In genomic region chr2:25289651-25290050, GRCm38 (mm10) we compare ENCODE assay signal across 9 mouse cellular contexts. TPM values are rescaled to one million over a fixed set of nuclear protein-coding genes. Genes with fewer than 3 reads are reported as not detected.
DNase-seq lines count a peak whose midpoint lies in the region; ATAC-seq and TF ChIP-seq lines count a peak whose summit lies in the region.
"Had no signal": no experiment of that assay in that cellular context is flagged by ENCODE, and none has a peak within 500 bp of the region (broad histone marks: within the 10 kb centered on the region; RNA-seq: fewer than 3 reads in every experiment).

TSS of gene Lrrc26 (plus strand) at chr2:25289915.

- no peaks in the 10 kb centered on the region for H3K79me2 ChIP-seq in heart, adult 2 months (replicated peaks; ENCODE audit: control insufficient read depth, insufficient read depth, low read length)

- H3K27me3 ChIP-seq in heart, adult 2 months (ENCODE audit: control insufficient read depth, insufficient read depth, low read length) = peaks cover 6% of the 10 kb centered on the region
- H3K27me3 ChIP-seq in hindbrain, embryonic 10.5 days (ENCODE audit: insufficient read depth, poor library complexity, severe bottlenecking) = peaks cover 77% of the 10 kb centered on the region
- H3K27me3 ChIP-seq in limb, embryonic 10.5 days (ENCODE audit: low read depth, poor library complexity, severe bottlenecking) = peaks cover 88% of the 10 kb centered on the region
- peaks cover 52% of the 10 kb centered on the region for H3K27me3 ChIP-seq in neural tube, embryonic 14.5 days (ENCODE audit: control insufficient read depth, insufficient read depth, low read length)

- no peak for ATAC-seq in neural tube, embryonic 14.5 days (ENCODE audit: low read depth)

- no peak within 1 kb of the TSS for H3K27ac ChIP-seq in heart, adult 2 months
- H3K27ac ChIP-seq in hindbrain, embryonic 10.5 days = no peak within 1 kb of the TSS
- no peak within 1 kb of the TSS for H3K27ac ChIP-seq in limb, embryonic 10.5 days
- no peak within 1 kb of the TSS for H3K27ac ChIP-seq in neural tube, embryonic 14.5 days (ENCODE audit: low read depth, low read length)

- no peaks in the 10 kb centered on the region for H3K36me3 ChIP-seq in heart, adult 2 months (ENCODE audit: control insufficient read depth, insufficient read depth, low read length)
- H3K36me3 ChIP-seq in hindbrain, embryonic 10.5 days = peaks cover 18% of the 10 kb centered on the region
- H3K36me3 ChIP-seq in limb, embryonic 10.5 days = peaks cover 22% of the 10 kb centered on the region
- H3K36me3 ChIP-seq in neural tube, embryonic 14.5 days (ENCODE audit: control insufficient read depth, insufficient read depth, low read length) = peaks cover 12% of the 10 kb centered on the region

- no peak within 1 kb of the TSS for H3K9ac ChIP-seq in heart, adult 2 months (ENCODE audit: low read depth, low read length)
- H3K9ac ChIP-seq in neural tube, embryonic 14.5 days (replicated peaks; ENCODE audit: low read depth, low read length) = peak within 1 kb of the TSS; percentile 21

- WGBS in heart, adult 2 months = 10% methylated on average over 11 of the region's 11 CpGs
- WGBS in hindbrain, embryonic 10.5 days = 18% methylated on average over 11 of the region's 11 CpGs
- 16% methylated on average over 11 of the region's 11 CpGs for WGBS in limb, embryonic 10.5 days
- 11% methylated on average over 11 of the region's 11 CpGs for whole genome bisulfite sequencing in neural tube, embryonic 14.5 days

- DNase-seq in heart, adult 2 months = no peak
- DNase-seq in heart, adult 11 months = no peak
- DNase-seq in brain, embryonic 14.5 days (ENCODE audit: low read depth) = peak; percentile 53
- DNase-seq in hindbrain, embryonic 10.5 days (ENCODE audit: low spot score) = no peak
- DNase-seq in limb, embryonic 10.5 days (ENCODE audit: low spot score) = no peak
- no peak for DNase-seq in thymus, postnatal 0 days (ENCODE audit: low spot score)
- no peak for DNase-seq in layer of hippocampus, postnatal 25 days (ENCODE audit: extremely low spot score in 1 of 2, low spot score in 1 of 2)

- TF ChIP-seq EP300 in heart, adult 2 months (IDR thresholded peaks at IDR 0.05; ENCODE audit: insufficient read depth, low read depth, low read length) = no peak

- peak within 1 kb of the TSS; percentile 41 for H3K4me2 ChIP-seq in neural tube, embryonic 14.5 days (ENCODE audit: low read depth, low read length)

- H3K9me3 ChIP-seq in hindbrain, embryonic 10.5 days = no peaks in the 10 kb centered on the region
- no peaks in the 10 kb centered on the region for H3K9me3 ChIP-seq in limb, embryonic 10.5 days (replicated peaks)
- H3K9me3 ChIP-seq in neural tube, embryonic 14.5 days (ENCODE audit: control insufficient read depth, low read length) = no peaks in the 10 kb centered on the region

- intact Hi-C loops in heart, adult 2 months (cut with DNase I) = no loop called here

- H3K4me3 ChIP-seq in heart, adult 2 months = peak within 1 kb of the TSS; percentile 40
- peak within 1 kb of the TSS; percentile 29 for H3K4me3 ChIP-seq in hindbrain, embryonic 10.5 days
- peak within 1 kb of the TSS; percentile 22 for H3K4me3 ChIP-seq in limb, embryonic 10.5 days
- peak within 1 kb of the TSS; percentile 15 for H3K4me3 ChIP-seq in neural tube, embryonic 14.5 days (ENCODE audit: low read depth, low read length)

- TF ChIP-seq CTCF in heart, adult 2 months (IDR thresholded peaks at IDR 0.05) = no peak
- TF ChIP-seq CTCF in brain, embryonic 14.5 days (IDR thresholded peaks at IDR 0.05; ENCODE audit: borderline replicate concordance, extremely low read depth, insufficient read depth, insufficient read length) = no peak

- H3K4me1 ChIP-seq in heart, adult 2 months (ENCODE audit: control insufficient read depth, insufficient read depth, low read length) = peaks cover 7% of the 10 kb centered on the region
- H3K4me1 ChIP-seq in hindbrain, embryonic 10.5 days (replicated peaks) = peaks cover 30% of the 10 kb centered on the region
- H3K4me1 ChIP-seq in limb, embryonic 10.5 days = peaks cover 27% of the 10 kb centered on the region
- peaks cover 18% of the 10 kb centered on the region for H3K4me1 ChIP-seq in neural tube, embryonic 14.5 days (ENCODE audit: control insufficient read depth, insufficient read depth, low read length)

- no peak for TF ChIP-seq POLR2A in heart, adult 2 months (IDR thresholded peaks at IDR 0.05; ENCODE audit: insufficient read depth, low read depth, low read length)
- no peak for TF ChIP-seq POLR2A in brain, embryonic 14.5 days (IDR thresholded peaks at IDR 0.05; ENCODE audit: borderline replicate concordance, extremely low read depth, insufficient read depth, insufficient read length, poor library complexity, severe bottlenecking)

RNA-seq across cellular contexts. Expression of gene Lrrc26, which starts in this region (rescaled TPM):
- total RNA-seq in heart, adult 2 months (2021) = not detected
- polyA plus RNA-seq in heart, adult 2 months (2012; rRNA removed) = 2.9 TPM in 1 of 2 replicates, not detected in the other
- 0.07 TPM in 1 of 2 replicates, not detected in the other for polyA plus RNA-seq in brain, embryonic 14.5 days (2012; rRNA removed)
- not detected in 2 replicates for polyA plus RNA-seq in hindbrain, embryonic 10.5 days (2016; fragmentation: Nextera tagmentation; extraction: Ambion mirVana)
- not detected in 2 replicates for polyA plus RNA-seq in limb, embryonic 10.5 days (2016; fragmentation: Nextera tagmentation; extraction: Ambion mirVana)
- 0.45 TPM in 1 of 2 replicates, not detected in the other for polyA plus RNA-seq in neural tube, embryonic 14.5 days (2014; fragmentation: Nextera tagmentation; extraction: Ambion mirVana)
- 1.4 and 3.6 TPM in 2 replicates for polyA plus RNA-seq in thymus, postnatal 0 days (2015; fragmentation: Nextera tagmentation; extraction: Ambion mirVana)
- not detected for total RNA-seq in layer of hippocampus, postnatal 25 days (2021)
- polyA plus RNA-seq: neural tube, embryonic 11.5 days had no signal

Comparison
In these comparisons a context has a peak if more than half of its experiments do, and no peak if none do; other contexts are left out.
1. Peak in DNase-seq in brain, embryonic 14.5 days; RNA of the gene not detected or under 1 TPM.